Mouse (Mus musculus) right cerebral cortex, adult 18-20 months (tissue): Measurements from ENCODE around the gene Pebp1.
"Not testable (repeated sequence)": the region's sequence is repeated elsewhere in the genome, so short reads cannot be mapped to it uniquely, and the experiment has no call there.

ENCODE experiments used
- DNase-seq: peaks from one replicate; pipeline ENCODE4 v3.0.0; 2022; ENCODE audit warnings: mixed read lengths

The Pebp1 gene

DNA sequence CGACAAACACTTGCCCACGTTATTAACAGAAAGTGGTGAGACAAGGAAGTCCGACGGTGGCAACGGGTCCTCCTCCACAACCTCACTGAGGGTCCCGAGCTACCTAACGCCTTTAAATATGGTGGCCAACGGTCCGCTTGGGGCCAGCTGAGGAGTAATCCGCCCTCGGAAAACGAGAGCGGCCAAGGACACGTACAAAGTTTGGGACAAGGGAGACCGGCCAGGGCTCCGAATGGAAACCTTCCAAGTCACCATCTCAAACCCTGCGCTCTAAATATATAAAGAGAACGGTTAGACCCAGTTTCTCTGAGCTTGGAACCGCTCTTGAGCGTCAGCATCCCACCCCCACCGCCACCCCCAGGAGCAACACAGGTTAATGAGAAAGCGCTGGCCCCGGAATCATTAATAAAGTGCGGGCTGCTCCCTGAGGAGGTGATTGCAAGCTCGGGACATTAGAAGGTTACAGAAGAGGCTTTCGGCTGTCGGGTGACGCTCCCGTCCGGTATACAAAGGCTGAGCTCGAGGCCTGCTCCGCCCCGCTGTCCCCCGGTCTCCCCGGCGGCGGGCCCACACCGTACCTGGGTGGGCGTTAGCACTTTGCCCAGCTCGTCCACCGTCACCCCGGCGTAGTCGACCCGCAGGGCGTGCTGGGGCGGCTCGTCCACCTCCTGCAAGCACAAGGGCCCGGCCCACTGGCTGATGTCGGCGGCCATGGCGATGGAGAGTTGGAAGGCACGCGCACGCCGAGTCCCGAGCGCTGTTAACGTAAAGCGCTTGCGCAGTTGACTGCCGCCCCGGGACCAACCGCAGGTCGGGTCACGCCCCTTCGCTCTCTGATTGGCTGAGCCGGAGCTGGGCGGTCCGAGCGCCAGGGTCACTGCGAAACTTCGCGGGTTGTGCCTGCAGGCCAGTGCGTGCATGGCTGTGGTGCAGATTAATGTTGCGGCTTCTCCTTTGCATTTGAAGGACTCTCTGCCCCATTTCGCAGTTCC lies at the start of gene Pebp1:
Gene Pebp1, minus strand, starts transcription at position 795 of the 992 bp plus-strand sequence.
- peak; percentile 96 for DNase-seq

DNA sequence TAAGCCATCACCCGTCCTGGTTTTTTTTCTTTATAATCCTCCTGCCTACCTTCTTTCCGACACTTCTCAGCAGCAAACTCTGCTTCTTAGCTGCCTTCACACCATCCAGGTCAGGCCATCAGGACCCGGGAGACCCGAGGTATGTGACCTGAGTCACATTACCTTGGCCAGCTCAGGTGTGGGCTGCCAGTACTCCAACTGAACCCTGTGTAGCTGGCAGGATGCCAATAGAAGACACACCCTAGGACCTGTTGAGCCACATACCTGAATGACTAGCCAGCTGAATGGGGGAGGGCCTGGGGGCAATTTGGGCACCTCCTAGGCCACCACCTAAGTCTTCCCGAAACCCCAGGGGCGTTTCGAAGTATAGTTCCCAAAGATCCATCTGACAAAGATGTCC lies 43.0 kb upstream of the Pebp1 start:
- DNase-seq = no peak

DNA sequence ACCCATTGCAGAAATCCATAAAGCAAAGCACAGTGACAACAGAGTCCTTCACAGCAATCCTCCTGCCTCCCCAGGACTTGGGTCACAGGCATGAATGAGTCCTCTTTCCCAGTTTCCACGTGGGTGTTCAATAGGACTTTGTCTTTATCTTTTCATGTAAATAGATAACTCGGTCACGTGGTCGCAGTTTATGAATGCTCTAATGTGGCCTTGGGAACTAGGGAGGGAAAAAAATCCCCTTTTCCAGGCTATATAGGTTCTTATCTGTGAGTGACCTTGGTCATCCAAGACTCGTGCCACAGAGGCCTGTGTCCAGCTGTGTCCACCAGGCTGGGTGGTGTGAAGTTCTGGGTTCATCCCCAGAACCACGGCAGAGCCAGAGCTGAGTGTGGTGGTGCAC lies 39.0 kb upstream of the Pebp1 start:
- DNase-seq = no peak

DNA sequence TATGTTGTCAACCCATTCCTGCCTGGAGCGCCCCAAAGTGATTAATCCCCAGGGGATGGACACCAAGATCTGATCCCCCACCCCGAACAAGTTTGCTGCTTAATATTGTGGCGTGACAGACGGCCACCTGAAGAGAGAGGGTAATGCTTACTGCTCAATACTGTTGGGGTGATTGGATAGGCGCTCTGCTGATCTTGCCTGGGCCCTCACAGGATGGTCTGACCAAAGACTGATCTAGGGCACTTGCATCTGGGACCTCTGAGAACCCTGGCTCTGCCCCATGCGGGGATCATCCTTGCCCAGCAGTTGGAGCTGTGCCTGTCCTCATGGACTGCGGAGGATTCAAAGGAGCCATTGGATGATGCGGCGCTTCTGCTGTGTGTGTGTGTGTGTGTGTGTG lies 36.3 kb upstream of the Pebp1 start:
- no peak for DNase-seq

DNA sequence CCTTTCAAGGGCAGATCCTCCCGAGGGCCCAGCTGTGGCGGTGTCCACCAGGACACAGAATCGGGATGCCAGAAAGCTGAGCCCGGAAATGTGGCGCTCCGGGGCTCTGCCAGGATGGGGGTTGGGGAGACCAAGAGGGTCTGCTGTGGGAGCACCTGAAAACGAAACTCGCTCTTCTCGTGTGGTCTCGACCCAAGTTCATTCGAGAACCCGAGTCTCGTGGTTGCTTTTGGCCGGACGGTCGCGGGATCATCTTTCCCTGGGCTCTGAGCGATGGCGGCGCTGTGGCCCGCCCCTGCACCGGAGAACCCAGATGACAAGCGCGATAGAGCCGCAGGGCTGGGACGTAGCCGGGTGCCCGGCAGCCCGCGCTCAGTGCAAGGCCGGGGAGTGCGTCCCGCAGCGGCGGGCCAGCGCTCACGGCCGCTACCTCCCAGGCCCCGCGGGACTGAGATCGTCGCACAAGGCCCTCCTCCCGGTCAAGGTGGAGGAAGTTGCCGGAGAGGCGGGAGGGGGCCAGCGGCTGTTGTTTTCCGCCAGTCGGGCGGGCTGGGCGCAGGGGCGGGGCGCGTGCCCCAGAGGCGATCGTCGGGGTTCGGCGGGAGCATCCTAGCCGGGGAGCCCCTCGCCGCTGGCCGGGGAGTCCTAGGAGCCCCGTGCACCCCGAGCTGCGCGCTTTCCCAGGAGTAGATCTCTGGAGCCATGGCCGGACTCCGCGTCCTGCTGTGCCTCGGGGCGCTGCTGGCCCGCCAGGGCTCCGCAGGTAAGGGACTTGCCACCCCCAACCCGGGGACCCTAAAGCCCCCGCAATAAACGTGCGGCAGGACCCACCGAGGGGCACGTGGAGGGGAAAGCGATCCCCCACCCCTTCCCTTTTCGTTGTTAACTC lies 31.6 kb upstream of the Pebp1 start, which contains the start of gene Vsig10:
Gene Vsig10, plus strand, starts transcription at position 343 of the 889 bp plus-strand sequence.
- DNase-seq = peak; percentile 46

DNA sequence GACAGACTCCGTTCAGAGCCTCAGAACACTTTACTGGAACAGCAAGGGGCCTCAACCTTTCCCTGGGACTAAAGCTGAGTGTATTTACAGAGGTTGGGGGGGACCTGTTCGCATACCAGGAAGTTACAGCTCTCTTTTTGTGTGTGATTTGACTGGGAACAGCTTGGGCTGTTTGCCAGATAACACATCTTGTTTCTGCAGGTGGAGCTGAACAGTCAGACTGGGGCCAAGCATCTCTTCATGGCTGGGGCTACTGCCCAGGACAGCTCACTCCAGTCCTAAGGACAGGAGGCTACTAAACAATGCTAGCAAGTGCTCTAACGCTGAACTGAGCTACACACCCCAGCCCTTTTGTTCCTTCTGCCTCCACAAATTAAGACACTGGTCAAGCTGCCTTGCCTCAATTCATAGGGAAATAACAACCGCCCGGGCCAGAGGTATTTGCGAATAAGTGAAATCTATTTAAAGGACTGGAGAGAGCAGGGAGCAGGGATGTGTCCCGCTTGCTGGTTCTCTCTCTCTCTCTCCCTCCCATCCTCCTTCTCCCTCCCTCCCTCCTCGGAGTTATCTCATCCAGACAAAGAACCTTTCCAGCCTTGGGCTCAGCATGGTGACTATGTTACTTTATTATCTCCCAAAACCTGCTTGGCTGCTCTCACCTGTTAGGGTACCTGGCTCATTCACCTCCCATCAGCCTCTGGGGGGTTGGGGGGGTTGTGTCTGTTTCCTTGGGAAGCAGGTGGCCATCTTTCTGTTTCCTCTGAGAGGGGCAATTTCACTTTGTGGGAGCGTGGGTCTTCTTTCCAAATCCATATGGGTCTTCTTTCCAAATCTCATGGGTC lies 27.4 kb upstream of the Pebp1 start:
- DNase-seq = no peak

DNA sequence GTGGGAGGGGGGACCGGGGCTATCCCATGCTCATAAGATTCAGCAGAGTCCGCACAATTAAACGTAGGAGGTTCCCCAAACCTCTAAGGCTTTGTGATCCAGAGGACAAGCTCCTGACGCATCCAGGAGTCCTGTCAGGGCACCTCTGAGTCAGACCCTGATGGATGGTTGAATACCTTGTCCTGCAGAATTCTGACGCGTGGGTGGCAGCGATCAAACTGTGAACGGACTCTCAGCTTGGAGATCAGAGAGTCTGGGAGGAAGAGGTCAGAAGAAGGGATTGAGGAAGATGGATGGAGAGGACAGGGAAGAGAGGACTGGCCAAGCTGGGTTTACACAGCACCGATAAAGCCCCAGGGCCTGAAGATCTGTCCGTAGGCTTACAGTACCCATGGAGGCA lies 26.5 kb upstream of the Pebp1 start:
- DNase-seq = no peak

DNA sequence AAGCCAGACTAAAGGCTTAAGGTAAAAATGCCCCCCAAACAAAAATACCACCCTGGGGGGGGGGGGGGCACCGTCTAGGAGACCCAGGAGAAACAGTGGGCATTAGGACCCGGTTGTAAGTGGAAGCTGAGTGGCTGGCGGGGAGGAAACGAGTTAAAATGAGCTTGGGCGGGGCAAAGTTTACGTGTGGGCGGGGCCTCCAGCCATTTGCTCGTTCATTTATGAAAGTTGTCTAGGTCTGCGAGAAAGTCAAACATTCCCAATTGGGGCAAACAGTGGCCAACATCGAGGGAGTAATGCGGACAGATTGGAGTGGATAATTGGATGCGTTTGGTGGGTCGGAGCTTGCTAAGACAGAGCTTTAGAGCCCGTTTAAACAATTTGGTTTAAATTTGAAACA lies 26.0 kb upstream of the Pebp1 start:
- DNase-seq = no peak

DNA sequence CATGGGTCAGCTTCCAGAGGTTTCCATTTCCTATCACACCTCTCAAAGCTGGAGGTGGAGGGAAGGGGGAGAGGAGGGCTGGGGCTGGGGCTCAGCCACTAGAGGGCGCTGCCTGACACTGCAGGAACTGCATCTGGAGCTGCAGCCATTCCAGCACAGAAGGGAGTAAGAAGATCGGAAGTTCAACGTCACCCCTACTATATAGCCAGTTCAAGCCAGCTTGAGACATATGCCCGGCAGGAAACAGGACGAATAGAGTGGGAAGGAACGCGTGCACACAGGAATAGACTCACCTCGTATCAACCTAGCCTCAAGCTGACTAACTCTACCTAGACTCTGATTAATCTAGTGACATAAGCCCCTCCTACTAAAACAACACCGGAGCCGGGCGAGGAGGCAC lies 20.3 kb upstream of the Pebp1 start:
- peak; percentile 51 for DNase-seq

DNA sequence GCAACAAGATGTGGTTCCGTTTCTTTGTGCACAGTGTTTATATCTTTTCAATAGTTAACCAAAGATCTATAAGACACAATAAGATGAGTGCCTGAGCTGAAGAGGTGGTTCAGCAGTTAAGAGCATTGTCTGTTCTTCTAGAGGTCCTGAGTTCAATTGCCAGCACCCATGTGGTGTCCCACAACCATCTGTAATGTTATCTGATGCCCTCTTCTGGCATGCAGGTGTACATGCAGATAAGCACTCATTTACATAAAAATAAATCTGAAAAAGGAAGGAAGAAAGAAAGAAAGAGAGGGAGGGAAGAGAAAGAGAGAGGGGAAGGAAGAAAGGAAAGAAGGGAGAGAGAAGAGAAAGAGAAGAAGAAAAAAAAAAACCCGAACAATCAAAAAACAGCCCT lies 19.4 kb upstream of the Pebp1 start:
- DNase-seq = no peak

DNA sequence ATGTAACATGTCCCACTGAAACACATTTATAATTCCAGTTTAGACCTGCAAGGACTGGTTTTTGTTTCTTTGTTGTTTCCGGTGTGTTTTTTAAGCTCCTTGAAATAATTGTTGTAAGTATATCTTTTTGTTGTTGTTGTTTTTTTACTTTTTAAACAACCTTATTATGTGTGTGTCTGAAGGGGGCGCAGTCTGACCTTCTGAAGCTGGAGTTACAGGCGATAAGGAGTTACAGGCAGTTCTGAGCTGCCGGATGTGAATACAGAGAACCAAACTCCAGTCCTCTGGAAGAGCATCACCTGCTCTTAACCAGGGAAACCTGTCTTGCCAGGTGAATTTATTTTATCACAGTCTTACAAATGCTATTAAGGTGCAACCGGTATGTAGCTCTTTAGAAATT lies 18.3 kb upstream of the Pebp1 start:
- no peak for DNase-seq

DNA sequence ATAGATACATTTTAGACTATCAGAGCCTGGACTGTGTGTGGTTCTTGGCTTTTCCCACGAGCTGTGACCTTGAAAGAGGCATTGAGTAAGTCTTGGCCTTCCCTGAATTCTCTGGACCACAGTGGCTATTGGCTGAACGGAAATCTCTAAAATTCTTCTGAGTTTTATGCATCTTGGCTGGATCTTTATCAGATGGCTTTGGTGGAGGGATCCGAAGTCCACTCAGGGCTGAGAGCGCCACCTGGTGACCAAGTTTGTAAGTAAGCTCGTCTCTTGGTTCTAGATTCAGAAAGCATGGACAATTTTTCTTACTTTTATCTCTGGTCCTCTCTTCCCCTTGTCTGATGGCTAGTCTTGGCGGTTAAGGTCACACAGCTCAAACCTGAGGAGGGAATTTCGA lies 17.5 kb upstream of the Pebp1 start:
- DNase-seq = peak; percentile 57

DNA sequence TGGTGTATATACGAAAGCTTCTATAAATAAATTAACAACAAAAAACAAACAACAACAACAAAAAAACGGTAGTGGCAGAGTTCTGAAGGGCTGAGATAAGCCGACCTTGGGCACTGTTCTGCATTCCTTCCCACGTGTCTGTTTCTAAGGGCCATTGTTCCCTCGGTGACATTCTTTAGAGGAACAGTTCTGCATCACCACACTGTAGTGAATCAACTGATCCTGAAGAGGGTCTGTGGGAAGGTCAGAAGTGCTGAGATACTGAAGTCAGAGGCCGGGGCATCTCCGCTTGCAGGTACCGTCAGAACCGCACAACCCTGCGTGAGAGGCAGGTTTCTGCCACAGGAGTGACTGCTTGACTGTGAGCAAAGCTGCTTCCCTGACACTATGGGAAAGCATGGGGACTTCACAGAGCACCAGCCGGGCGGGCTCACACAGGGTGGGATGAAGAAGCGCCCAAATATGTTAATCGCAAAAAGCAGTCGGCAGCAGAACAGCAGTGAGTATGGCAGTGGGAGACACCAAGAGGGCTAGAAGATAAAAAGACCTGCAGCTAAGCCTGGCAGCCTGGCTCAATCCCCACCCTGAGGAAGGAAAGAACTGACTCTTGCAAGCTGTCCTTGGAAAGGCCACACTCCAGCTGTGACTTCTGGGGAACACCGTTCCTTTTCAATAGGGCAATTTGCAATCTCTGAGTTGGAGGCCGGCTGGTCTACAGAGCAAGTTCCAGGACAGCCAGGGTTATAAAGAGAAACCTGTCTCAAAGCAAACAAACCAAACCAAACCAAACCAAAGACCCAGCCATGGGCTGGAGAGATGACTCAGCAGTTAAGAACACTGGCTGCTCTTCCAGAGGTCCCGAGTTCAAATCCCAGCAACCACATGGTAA lies 16.5 kb upstream of the Pebp1 start:
- no peak for DNase-seq

DNA sequence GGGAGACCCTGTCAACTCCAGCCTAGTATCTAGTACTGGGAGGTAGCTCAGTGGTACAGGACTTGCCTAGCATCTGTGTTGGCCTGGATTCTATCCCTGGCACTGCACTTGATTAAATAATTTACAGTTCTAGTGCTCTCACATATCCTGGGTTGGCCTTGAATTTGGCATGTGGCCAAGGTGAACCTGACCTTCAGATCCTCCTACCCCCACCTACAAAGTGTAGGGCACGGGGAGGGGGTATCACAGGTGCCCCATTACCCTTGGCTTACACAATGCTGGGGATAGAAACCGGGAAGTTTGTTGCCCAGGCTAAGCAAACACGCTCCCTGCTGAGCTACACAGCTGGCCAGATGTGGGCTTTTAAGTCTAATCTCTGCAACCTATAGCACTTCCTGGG lies 15.5 kb upstream of the Pebp1 start:
- DNase-seq = no peak

DNA sequence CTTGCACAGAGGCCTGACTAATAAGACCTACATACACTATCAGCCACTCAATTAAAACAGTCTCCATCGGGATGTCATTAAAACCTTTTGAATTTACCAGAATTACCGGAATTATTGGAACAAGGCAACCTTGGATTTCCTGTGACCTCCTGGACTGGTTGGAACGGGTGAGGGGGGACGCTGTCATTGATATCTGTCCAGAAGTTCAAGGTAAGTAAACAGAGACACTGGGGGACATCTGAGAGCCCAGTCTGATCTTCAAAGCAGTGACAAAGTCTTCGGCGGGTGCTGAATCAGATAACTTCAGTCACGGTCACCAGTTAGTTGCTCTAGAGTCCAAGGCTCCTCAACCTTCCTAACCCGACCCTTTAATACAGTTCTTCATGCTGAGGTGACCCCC lies 7.6 kb upstream of the Pebp1 start:
- no peak for DNase-seq

DNA sequence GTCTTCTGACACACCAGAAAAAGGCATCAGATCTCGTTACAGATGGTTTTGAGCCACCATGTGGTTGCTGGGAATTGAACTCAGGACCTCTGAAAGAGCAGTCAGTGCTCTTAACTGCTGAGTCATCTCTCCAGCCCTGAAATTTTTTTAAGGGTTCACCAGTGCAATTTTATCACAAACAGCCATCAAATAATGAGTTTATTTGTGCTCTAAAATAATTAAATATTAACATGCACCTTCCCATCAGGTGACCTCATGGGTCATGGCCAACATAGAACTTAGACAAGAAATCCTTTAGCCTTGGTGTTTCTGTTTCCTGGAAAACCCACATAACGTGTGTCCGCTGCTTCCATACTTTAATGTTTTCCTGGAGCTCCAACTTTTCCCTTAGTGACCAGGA lies 6.4 kb upstream of the Pebp1 start:
- DNase-seq = not testable (repeated sequence)

DNA sequence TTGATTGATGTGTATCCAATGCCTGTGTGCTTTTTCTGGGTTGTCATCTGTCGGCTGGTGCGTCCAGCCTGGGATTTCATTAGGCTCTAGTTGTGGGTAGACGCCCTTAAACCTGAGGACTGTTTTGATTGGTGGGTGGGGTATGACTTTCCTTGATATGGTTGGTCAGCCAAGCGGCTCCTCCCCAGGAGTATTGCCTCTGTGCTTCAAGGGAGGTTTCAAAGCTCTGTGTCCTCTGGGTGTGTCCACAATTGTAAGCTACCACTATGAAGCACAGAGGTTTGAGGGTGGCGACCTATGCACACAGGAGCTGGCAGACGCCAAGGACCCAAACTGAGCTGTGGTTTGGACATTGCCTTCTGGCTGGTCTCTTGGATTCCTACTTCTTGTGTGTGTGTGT lies 5.1 kb upstream of the Pebp1 start:
- DNase-seq = no peak

DNA sequence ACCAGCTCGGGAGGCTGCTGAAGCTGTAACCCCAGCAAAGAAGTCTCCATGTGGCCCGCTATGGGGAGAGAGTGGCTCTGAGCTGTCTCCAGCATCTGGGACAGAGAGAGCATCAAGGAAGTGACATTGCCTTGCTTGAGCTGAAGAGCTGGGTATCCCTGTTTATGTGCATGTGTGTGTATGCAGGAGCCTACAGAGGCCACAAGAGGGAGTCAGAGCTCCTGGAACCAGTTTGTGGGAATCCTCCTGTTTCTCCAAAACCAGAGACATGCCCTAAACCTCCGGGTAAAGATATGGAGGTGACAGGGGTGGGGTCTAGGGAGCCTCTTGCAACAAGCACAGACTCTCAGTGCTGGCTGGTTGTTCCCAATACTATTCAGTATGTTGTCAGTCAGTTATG lies 3.9 kb upstream of the Pebp1 start:
- DNase-seq = no peak

DNA sequence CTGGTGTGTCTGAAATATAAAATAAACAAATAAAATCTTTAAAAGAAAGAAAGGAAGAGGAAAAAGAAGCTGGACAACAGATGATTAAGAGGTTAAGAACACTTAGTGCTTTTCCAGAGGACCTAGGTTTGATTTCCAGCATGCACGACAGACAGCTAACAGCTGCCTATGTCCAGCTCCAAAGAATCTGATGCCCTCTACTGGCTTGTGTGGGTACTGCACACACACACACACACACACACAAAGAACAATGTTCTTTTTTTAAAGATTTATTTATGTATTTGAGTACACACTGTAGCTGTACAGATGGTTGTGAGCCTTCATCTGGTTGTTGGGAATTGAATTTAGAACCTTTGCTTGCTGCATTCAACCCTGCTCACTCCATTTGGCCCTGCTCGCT lies 2.7 kb upstream of the Pebp1 start:
- DNase-seq = no peak

DNA sequence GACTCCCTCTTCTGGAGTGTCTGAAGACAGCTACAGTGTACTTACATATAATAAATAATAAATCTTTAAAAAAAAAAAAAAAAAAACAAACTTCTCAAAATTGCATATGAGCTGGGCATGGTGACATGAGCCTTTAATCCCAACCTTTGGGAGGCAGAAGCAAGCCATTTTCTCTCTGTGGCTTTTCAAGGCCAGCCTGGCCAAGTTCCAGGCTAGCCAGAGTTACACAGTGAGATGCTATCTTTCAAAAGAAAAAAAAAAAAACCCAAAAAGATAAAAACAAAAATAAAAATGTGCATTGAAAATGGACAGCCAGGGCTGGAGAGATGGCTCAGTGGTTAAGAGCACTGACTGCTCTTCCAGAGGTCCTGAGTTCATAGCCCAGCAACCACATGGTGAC lies 2.2 kb upstream of the Pebp1 start:
- DNase-seq = no peak

DNA sequence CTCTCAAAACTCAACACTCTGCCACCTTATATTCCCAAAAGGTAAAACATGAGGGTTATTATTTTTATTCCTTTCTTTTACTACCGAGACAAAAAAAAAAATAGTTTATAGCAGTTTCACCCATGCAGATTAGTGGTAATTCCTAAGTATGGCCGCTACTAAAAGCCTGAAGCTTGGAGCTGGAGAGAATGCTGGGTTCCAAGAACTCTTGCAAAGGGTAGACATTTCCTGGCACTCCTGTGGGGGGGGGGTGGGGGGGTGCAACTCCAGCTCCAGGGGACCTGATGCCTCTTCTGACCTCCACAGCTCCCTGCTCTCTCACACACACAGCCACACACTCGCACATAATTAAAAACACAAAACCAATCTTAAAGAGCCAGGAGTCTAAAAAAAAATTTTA lies 1.1 kb downstream of the Pebp1 start:
- DNase-seq = no peak

DNA sequence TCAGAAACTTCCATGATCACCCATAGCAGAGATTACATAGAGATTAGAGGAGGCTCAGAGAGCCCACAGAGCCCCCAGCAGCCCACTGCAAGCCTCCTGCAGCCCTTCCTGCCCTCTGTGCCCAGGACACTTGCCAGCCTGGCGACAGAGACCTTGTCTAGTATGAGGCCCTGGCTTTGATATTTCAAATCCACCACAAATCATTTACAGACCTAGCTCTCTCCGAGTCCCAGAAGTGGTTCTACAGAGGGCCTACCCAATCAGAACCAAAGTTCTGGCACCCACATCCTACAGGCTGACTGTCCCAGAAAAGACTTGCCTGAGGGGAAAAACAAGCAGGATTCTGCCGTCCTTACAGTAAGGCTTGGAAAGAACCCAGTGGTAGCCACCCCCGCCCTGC lies 2.2 kb downstream of the Pebp1 start:
- DNase-seq = no peak
